Mouse (Mus musculus) MEL (cell line): ENCODE data around the gene Iqch. TPM values are rescaled to one million over a fixed set of nuclear protein-coding genes. Genes with fewer than 3 reads are reported as not detected.

Source experiments
- DNase-seq: peaks from one replicate; pipeline ENCODE4 v3.0.0; 2011; ENCODE audit warnings: low read depth, low spot score
- H3K27ac ChIP-seq: 2 replicates; pipeline ENCODE4 v1.5.1; 2012; ENCODE audit warnings: low read depth, mild to moderate bottlenecking, control low read depth, low read length, moderate library complexity; ENCODE audit not compliant: control insufficient read depth
- H3K27me3 ChIP-seq, 2 experiments: fragments of 150-350 bp in 1 of 2; sonication (generic) in 1 of 2; 2 replicates each; pipeline ENCODE4 v1.6.1; 2012; ENCODE audit warnings: low read length in 2 of 2, mild to moderate bottlenecking in 2 of 2, improper control_type of control experiment in 1 of 2, moderate library complexity in 1 of 2; ENCODE audit not compliant: insufficient read depth in 2 of 2, control insufficient read depth in 1 of 2
- H3K36me3 ChIP-seq, 2 experiments: 2 replicates each; pipeline ENCODE4 v1.6.1; 2012 to 2014; ENCODE audit warnings: low read length in 2 of 2, improper control_type of control experiment in 1 of 2, inconsistent platforms in 1 of 2, mild to moderate bottlenecking in 1 of 2; ENCODE audit not compliant: insufficient read depth in 2 of 2, control insufficient read depth in 1 of 2
- H3K4me1 ChIP-seq, 2 experiments: fragments of 150-350 bp in 1 of 2; sonication (generic) in 1 of 2; 2 replicates each; pipeline ENCODE4 v1.6.1; 2012; ENCODE audit warnings: low read length in 2 of 2, improper control_type of control experiment in 1 of 2, mild to moderate bottlenecking in 1 of 2; ENCODE audit not compliant: insufficient read depth in 2 of 2, control insufficient read depth in 1 of 2
- H3K4me3 ChIP-seq, 2 experiments: fragments of 150-350 bp in 1 of 2; sonication (generic) in 1 of 2; 2 replicates each; pipeline ENCODE4 v1.5.1; 2012; ENCODE audit warnings: low read depth in 2 of 2, low read length in 2 of 2, mild to moderate bottlenecking in 2 of 2, moderate library complexity in 2 of 2, control low read depth in 1 of 2, improper control_type of control experiment in 1 of 2; ENCODE audit not compliant: control insufficient read depth in 1 of 2, insufficient read depth in 1 of 2
- H3K79me2 ChIP-seq: 2 replicates; pipeline ENCODE4 v1.6.1; 2012; ENCODE audit warnings: mild to moderate bottlenecking, low read length, moderate library complexity; ENCODE audit not compliant: control insufficient read depth, poor library complexity, insufficient read depth
- H3K9ac ChIP-seq: 2 replicates; pipeline ENCODE4 v1.6.1; 2012; ENCODE audit warnings: low read depth, mild to moderate bottlenecking, control low read depth, low read length, moderate library complexity; ENCODE audit not compliant: control insufficient read depth, poor library complexity, severe bottlenecking
- H3K9me3 ChIP-seq: fragments of 150-350 bp; sonication (generic); replicated peaks from 2 replicates; pipeline ENCODE4 v1.6.1; 2012; ENCODE audit warnings: mild to moderate bottlenecking, low read length, improper control_type of control experiment, moderate library complexity; ENCODE audit not compliant: insufficient read depth
- CHD1 ChIP-seq: IDR thresholded peaks from 2 replicates; pipeline ENCODE4 v1.6.1; 2012; ENCODE audit warnings: low read depth, mild to moderate bottlenecking, inconsistent platforms, low read length, improper control_type of control experiment
- CTCF ChIP-seq, 3 experiments: IDR thresholded peaks in 2 of 3; conservative IDR thresholded peaks in 1 of 3; 2 replicates each; pipeline ENCODE4 v1.5.1; 2011 to 2012; ENCODE audit warnings: low read length in 3 of 3, low read depth in 2 of 3, mild to moderate bottlenecking in 2 of 3, improper control_type of control experiment in 1 of 3, inconsistent platforms in 1 of 3, mixed read lengths in 1 of 3, moderate library complexity in 1 of 3; ENCODE audit not compliant: control insufficient read depth in 1 of 3, insufficient read depth in 1 of 3, poor library complexity in 1 of 3, severe bottlenecking in 1 of 3
- E2F4 ChIP-seq: IDR thresholded peaks from 2 replicates; pipeline ENCODE4 v1.6.1; 2011; ENCODE audit warnings: low read depth, low read length, improper control_type of control experiment, borderline replicate concordance
- ELF1 ChIP-seq: IDR thresholded peaks from 2 replicates; pipeline ENCODE4 v1.6.1; 2014; ENCODE audit warnings: low read depth, mild to moderate bottlenecking, inconsistent platforms, low read length, improper control_type of control experiment, moderate library complexity
- EP300 ChIP-seq, 2 experiments: IDR thresholded peaks; 2 replicates each; pipeline ENCODE4 v1.6.1; 2011; ENCODE audit warnings: improper control_type of control experiment in 2 of 2, low read length in 2 of 2, low read depth in 1 of 2, mild to moderate bottlenecking in 1 of 2
- ETS1 ChIP-seq: IDR thresholded peaks from 2 replicates; pipeline ENCODE4 v1.6.1; 2012; ENCODE audit warnings: low read depth, mild to moderate bottlenecking, inconsistent platforms, low read length, improper control_type of control experiment, moderate library complexity
- GABPA ChIP-seq: IDR thresholded peaks from 2 replicates; pipeline ENCODE4 v1.6.1; 2012; ENCODE audit warnings: low read depth, mild to moderate bottlenecking, inconsistent platforms, low read length, improper control_type of control experiment, moderate library complexity
- GATA1 ChIP-seq: IDR thresholded peaks from 2 replicates; pipeline ENCODE4 v1.6.1; 2011; ENCODE audit warnings: low read depth, low read length, improper control_type of control experiment
- MAZ ChIP-seq: IDR thresholded peaks from 2 replicates; pipeline ENCODE4 v1.6.1; 2012; ENCODE audit warnings: low read depth, mild to moderate bottlenecking, inconsistent platforms, low read length, improper control_type of control experiment
- MEF2A ChIP-seq: IDR thresholded peaks from 2 replicates; pipeline ENCODE4 v1.6.1; 2014; ENCODE audit warnings: low read depth, mild to moderate bottlenecking, inconsistent platforms, low read length, improper control_type of control experiment; ENCODE audit not compliant: poor library complexity, insufficient replicate concordance, severe bottlenecking; ENCODE audit errors: extremely low read depth
- MXI1 ChIP-seq: IDR thresholded peaks from 2 replicates; pipeline ENCODE4 v1.6.1; 2011; ENCODE audit warnings: mild to moderate bottlenecking, low read depth, low read length, improper control_type of control experiment
- MYB ChIP-seq: IDR thresholded peaks from 2 replicates; pipeline ENCODE4 v1.6.1; 2011; ENCODE audit warnings: mild to moderate bottlenecking, low read depth, low read length, improper control_type of control experiment
- MYC ChIP-seq: IDR thresholded peaks from 2 replicates; pipeline ENCODE4 v1.6.1; 2011; ENCODE audit warnings: low read depth, mild to moderate bottlenecking, low read length, improper control_type of control experiment, moderate library complexity
- NELFE ChIP-seq: IDR thresholded peaks from 2 replicates; pipeline ENCODE4 v1.6.1; 2011; ENCODE audit warnings: low read depth, low read length, improper control_type of control experiment
- NRF1 ChIP-seq: IDR thresholded peaks from 2 replicates; pipeline ENCODE4 v1.6.1; 2014; ENCODE audit warnings: low read depth, mild to moderate bottlenecking, inconsistent platforms, low read length, improper control_type of control experiment, moderate library complexity; ENCODE audit not compliant: poor library complexity, insufficient read depth, severe bottlenecking
- POLR2AphosphoS2 ChIP-seq: IDR thresholded peaks from 2 replicates; pipeline ENCODE4 v1.6.1; 2011; ENCODE audit warnings: low read length, improper control_type of control experiment
- POLR2AphosphoS5 ChIP-seq: IDR thresholded peaks from 2 replicates; pipeline ENCODE4 v1.6.1; 2012; ENCODE audit warnings: low read depth, borderline replicate concordance, mild to moderate bottlenecking, inconsistent platforms, low read length, moderate library complexity, mixed read lengths
- RAD21 ChIP-seq: IDR thresholded peaks from 2 replicates; pipeline ENCODE4 v1.6.1; 2011; ENCODE audit warnings: mild to moderate bottlenecking, low read depth, low read length, improper control_type of control experiment
- RCOR1 ChIP-seq: IDR thresholded peaks from 2 replicates; pipeline ENCODE4 v1.6.1; 2012; ENCODE audit warnings: low read depth, mild to moderate bottlenecking, inconsistent platforms, low read length, improper control_type of control experiment
- SIN3A ChIP-seq: IDR thresholded peaks from 2 replicates; pipeline ENCODE4 v1.6.1; 2012; ENCODE audit warnings: low read length, improper control_type of control experiment, inconsistent platforms
- SMC3 ChIP-seq: IDR thresholded peaks from 2 replicates; pipeline ENCODE4 v1.6.1; 2011; ENCODE audit warnings: low read depth, low read length, improper control_type of control experiment
- TBP ChIP-seq: IDR thresholded peaks from 2 replicates; pipeline ENCODE4 v1.8.0; 2011; ENCODE audit warnings: low read depth, low read length, improper control_type of control experiment
- UBTF ChIP-seq: IDR thresholded peaks from 2 replicates; pipeline ENCODE4 v1.6.1; 2012; ENCODE audit warnings: low read depth, mild to moderate bottlenecking, inconsistent platforms, low read length, improper control_type of control experiment, moderate library complexity, borderline replicate concordance; ENCODE audit not compliant: insufficient read depth
- ZKSCAN1 ChIP-seq: IDR thresholded peaks from 2 replicates; pipeline ENCODE4 v1.6.1; 2012; ENCODE audit warnings: low read depth, mild to moderate bottlenecking, inconsistent platforms, low read length, improper control_type of control experiment, moderate library complexity
- ZMIZ1 ChIP-seq: IDR thresholded peaks from 2 replicates; pipeline ENCODE4 v1.6.1; 2012; ENCODE audit warnings: low read depth, mild to moderate bottlenecking, inconsistent platforms, low read length, improper control_type of control experiment, moderate library complexity
- ZNF384 ChIP-seq: IDR thresholded peaks from 2 replicates; pipeline ENCODE4 v1.6.1; 2012; ENCODE audit warnings: low read depth, mild to moderate bottlenecking, inconsistent platforms, low read length, improper control_type of control experiment
- polyA plus RNA-seq, 2 experiments: library from polyadenylated mRNA; stranded (reverse) in 1 of 2; unstranded in 1 of 2; fragments of >175 nt in 1 of 2; fragments of >200 nt in 1 of 2; gene quantifications; 2 replicates each; pipeline versions ENCODE4 v1.2.1 to v1.2.4; 2012; ENCODE audit warnings: low replicate concordance in 2 of 2, low read depth in 1 of 2; ENCODE audit not compliant: insufficient read length in 2 of 2, insufficient read depth in 1 of 2, missing spikeins in 1 of 2
- total RNA-seq: library from RNA; depleted of rRNA; stranded (reverse); fragments of 300-350 nt; gene quantifications from 2 replicates; pipeline ENCODE4 v1.2.3, GENCODE M21; 2012

The Iqch gene
- total and polyA plus RNA-seq, 3 experiments: not detected

DNA sequence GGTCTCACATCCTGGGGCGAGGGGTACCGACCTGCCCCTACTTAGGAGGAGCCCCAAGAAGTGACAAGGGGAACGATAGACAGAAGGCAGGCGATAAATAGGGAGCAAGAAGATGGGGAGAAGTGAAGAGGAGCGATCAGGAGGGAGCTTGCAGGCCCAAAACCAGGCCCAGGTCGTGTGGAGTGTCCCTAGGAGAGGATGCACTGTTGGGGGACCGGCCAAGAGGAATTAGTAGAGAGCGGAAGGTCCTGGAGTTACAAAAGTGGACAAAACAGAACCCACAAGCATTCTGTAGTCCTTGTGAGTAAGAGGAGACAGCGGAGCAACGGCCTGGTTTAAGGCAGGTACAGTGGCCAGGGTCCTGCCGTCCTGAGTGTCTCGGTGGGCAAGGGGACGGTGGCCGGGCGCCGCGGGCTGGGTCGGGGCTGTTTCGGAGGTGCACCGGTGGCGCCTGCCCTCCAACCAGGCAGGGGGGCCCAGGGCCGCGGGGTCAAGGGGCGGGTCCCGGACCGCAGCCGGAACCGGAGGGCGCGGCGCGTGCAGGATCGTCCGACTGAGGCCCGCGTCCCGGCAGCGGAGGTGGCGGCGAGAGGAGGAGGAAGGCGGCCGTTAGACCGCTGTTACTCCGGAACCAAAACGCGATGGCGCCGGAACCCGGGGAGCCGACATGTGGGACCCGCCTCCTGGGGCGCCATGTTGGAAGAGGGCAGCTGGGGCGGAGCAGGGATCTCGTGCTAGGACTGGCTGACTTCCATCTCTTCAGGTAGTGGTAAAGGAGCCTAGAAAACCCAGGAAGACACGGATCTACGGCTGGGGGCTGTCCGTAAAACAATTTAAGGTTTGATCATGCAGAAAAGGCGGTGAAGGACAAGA lies 224.8 kb downstream of the Iqch start, which contains the start of gene Map2k5 (continued):
- peak; percentile 43; the same call in 1 of the 2 replicates for TF ChIP-seq NRF1
- TF ChIP-seq ELF1: peak; percentile 70; the same call in 1 of the 2 replicates
- TF ChIP-seq ZKSCAN1: no peak
- peak; percentile 76; the same call in 1 of the 2 replicates for TF ChIP-seq MXI1
- no peak; the same call in 1 of the 2 replicates for TF ChIP-seq MAZ
- no peak for TF ChIP-seq GABPA
- TF ChIP-seq MYC: 0 out of 2 replicates have a peak, but pooled peaks have one; percentile 44
- no peak; the same call in 1 of the 2 replicates for TF ChIP-seq ZNF384
- TF ChIP-seq SMC3: no peak
- TF ChIP-seq POLR2AphosphoS2: peak; percentile 58; the same call in 1 of the 2 replicates
- TF ChIP-seq CTCF (IDR thresholded peaks at IDR 0.05 in 2 of 3, conservative IDR thresholded peaks at IDR 0.05 in 1 of 3; ENCODE audit: control insufficient read depth in 1 of 3, insufficient read depth in 1 of 3, low read depth in 2 of 3, low read length in 3 of 3, poor library complexity in 1 of 3, severe bottlenecking in 1 of 3): no peak
- no peak for TF ChIP-seq POLR2AphosphoS5
- TF ChIP-seq E2F4: no peak
- TF ChIP-seq CHD1: no peak
- no peak for TF ChIP-seq RAD21
- TF ChIP-seq NELFE: peak; percentile 49
- peak; percentile 88 for TF ChIP-seq MYB
- 0 out of 2 replicates have a peak, but pooled peaks have one; percentile 75 for TF ChIP-seq UBTF
- no peak; the same call in 1 of the 2 replicates for TF ChIP-seq RCOR1
- no peak; the same call in 1 of the 2 replicates for TF ChIP-seq ETS1
- no peak for TF ChIP-seq ZMIZ1
- TF ChIP-seq SIN3A: peak; percentile 92
- TF ChIP-seq, all 39 proteins: peak for 17

DNA sequence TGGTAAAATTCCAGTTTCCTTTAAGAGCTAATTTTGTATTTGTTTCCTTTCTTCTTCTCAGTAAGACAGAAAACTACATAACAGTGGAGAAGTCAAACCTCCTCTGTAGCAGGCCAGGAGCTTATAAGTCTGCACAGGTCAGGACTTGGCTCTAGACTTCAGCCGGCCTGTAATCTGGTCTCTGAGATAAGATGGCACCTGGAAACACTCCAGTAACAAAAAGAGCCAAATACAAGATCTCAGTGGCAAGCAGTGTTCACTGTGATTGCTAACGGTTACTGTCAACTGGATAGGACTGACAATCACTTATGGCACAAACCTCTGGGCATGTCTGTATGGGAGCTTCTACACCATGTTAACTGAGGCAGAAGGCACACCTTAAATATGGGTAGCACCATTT lies 229.0 kb downstream of the Iqch start:
- H3K79me2 ChIP-seq: peaks cover 14% of the 10 kb centered on the region
- H3K4me1 ChIP-seq: peaks cover 0 to 12% of the 10 kb centered on the region in 2 experiments; a peak in 2 of 4 replicates
- H3K9ac ChIP-seq: no peak overlapping the region
- TF ChIP-seq GATA1 (no peak), MEF2A (no peak), TBP (no peak), EP300 (IDR thresholded peaks at IDR 0.05; ENCODE audit: low read depth in 1 of 2, low read length in 2 of 2) (0 out of 4 replicates have a peak, but pooled peaks of 1 of the 2 experiments have one; percentile 7), RCOR1 (peak; percentile 72; the same call in 1 of the 2 replicates), MYC (no peak), ZMIZ1 (no peak)
- no peak for DNase-seq
- no peaks in the 10 kb centered on the region for H3K9me3 ChIP-seq
- no peak overlapping the region for H3K27ac ChIP-seq
- H3K36me3 ChIP-seq: peaks cover 0 to 13% of the 10 kb centered on the region in 2 experiments
- no peak overlapping the region for H3K4me3 ChIP-seq
- H3K27me3 ChIP-seq: no peaks in the 10 kb centered on the region
